Mouse (Mus musculus): ENCODE measurements around the gene Rgl3. TPM values are rescaled to one million over a fixed set of nuclear protein-coding genes. Genes with fewer than 3 reads are reported as not detected.
A peak's percentile ranks its signal among the peaks of the same experiment; 100 is the strongest.

Gene Rgl3
- polyA plus RNA-seq, 1 experiment: 11.2 TPM

DNA sequence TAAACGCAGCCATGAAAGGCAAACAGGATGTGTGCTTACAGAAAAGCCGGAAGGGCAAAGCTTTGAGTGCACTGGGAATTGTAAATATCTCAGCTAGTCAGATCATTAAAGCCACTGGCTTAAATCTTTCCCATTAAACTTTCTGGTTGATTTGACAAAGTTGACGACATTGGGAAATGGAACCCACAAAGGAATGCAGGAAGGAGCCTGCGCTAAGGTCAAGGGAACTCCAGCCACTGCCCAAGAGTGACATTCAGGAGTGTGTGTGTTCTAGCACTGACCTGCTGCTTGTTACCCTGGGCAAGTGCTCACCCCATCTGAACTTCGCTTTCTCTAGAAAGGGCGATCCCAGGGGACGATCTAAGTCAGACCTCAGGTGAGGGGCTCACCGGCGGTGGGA lies 29.1 kb downstream of the Rgl3 start:
- H3K4me2 ChIP-seq (ENCODE audit: low read depth): no peak overlapping the region

DNA sequence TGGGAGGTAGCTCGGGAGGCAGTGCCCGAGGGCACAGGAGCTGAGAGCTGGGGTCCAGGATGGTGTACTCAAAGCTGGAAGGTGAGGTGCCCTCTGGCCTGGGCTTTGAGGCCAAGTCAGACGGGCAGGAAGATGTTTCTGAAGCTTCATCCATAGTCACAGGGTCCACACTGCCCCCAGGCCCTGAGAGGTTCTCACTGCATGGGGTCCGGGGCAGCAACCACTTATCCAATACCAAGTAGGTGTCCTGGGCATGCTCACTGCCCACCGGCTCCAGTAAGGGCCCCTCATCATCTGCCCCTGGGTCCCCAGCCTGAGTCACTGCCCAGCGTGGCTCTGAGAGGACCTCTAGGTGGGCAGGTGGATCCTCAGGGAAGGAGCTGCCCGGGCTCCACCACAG lies 30.0 kb downstream of the Rgl3 start:
- Histone ChIP-seq H3ac (ENCODE audit: control insufficient read depth, insufficient read length) (no peak overlapping the region), H3K79me2 (ENCODE audit: control insufficient read depth, insufficient read depth) (no peaks in the 10 kb centered on the region), H3K4me2 (ENCODE audit: low read depth) (no peak overlapping the region), H3K36me3 (ENCODE audit: control insufficient read depth, insufficient read depth) (no peaks in the 10 kb centered on the region), H3K4me3 (no peak overlapping the region), H3K27me3 (ENCODE audit: control insufficient read depth, insufficient read depth, insufficient read length) (no peaks in the 10 kb centered on the region)
- TF ChIP-seq CEBPB (IDR thresholded peaks at IDR 0.05; ENCODE audit: insufficient read depth, poor library complexity, severe bottlenecking): no peak
- no peak for TF ChIP-seq POLR2A (IDR thresholded peaks at IDR 0.05; ENCODE audit: insufficient read length, low read depth)
- no peak for TF ChIP-seq SRF (IDR thresholded peaks at IDR 0.05; ENCODE audit: control insufficient read depth, insufficient read length, low read depth)
- TF ChIP-seq REST (IDR thresholded peaks at IDR 0.05; ENCODE audit: insufficient read depth, insufficient read length): no peak
- no peak for TF ChIP-seq MAX (IDR thresholded peaks at IDR 0.05; ENCODE audit: low read depth)
- no peak for TF ChIP-seq E2F4 (IDR thresholded peaks at IDR 0.05; ENCODE audit: insufficient read depth)
- TF ChIP-seq TCF3 (IDR thresholded peaks at IDR 0.05; ENCODE audit: insufficient read length, low read depth): no peak
- no peak for TF ChIP-seq MYOD1 (IDR thresholded peaks at IDR 0.05; ENCODE audit: control insufficient read depth in 1 of 3, insufficient read length in 2 of 3, low read depth in 2 of 3)
- TF ChIP-seq MYOG (IDR thresholded peaks at IDR 0.05; ENCODE audit: control insufficient read depth in 1 of 3, insufficient read depth in 1 of 3, insufficient read length in 2 of 3, low read depth in 2 of 3): no peak
- TF ChIP-seq USF1 (IDR thresholded peaks at IDR 0.05; ENCODE audit: low read depth): no peak
- no peak for TF ChIP-seq POLR2AphosphoS2 (IDR thresholded peaks at IDR 0.05; ENCODE audit: insufficient read length, low read depth)
- no peak for TF ChIP-seq TCF12 (IDR thresholded peaks at IDR 0.05; ENCODE audit: insufficient read depth, poor library complexity, severe bottlenecking)

More for the DNA sequence above, 29.1 kb downstream of the Rgl3 start:
- H3K79me2 ChIP-seq (ENCODE audit: control insufficient read depth, insufficient read depth): no peaks in the 10 kb centered on the region
- TF ChIP-seq SRF (IDR thresholded peaks at IDR 0.05; ENCODE audit: control insufficient read depth, insufficient read length, low read depth): no peak
- no peak for TF ChIP-seq TCF12 (IDR thresholded peaks at IDR 0.05; ENCODE audit: insufficient read depth, poor library complexity, severe bottlenecking)
- no peak for TF ChIP-seq USF1 (IDR thresholded peaks at IDR 0.05; ENCODE audit: low read depth)
- no peak for TF ChIP-seq REST (IDR thresholded peaks at IDR 0.05; ENCODE audit: insufficient read depth, insufficient read length)
- no peak for TF ChIP-seq POLR2A (IDR thresholded peaks at IDR 0.05; ENCODE audit: insufficient read length, low read depth)
- TF ChIP-seq E2F4 (IDR thresholded peaks at IDR 0.05; ENCODE audit: insufficient read depth): no peak
- TF ChIP-seq TCF3 (IDR thresholded peaks at IDR 0.05; ENCODE audit: insufficient read length, low read depth): no peak
- no peak for TF ChIP-seq MAX (IDR thresholded peaks at IDR 0.05; ENCODE audit: low read depth)
- no peak for TF ChIP-seq POLR2AphosphoS2 (IDR thresholded peaks at IDR 0.05; ENCODE audit: insufficient read length, low read depth)
- no peak for TF ChIP-seq MYOG (IDR thresholded peaks at IDR 0.05; ENCODE audit: control insufficient read depth in 1 of 3, insufficient read depth in 1 of 3, insufficient read length in 2 of 3, low read depth in 2 of 3)
- no peak for TF ChIP-seq MYOD1 (IDR thresholded peaks at IDR 0.05; ENCODE audit: control insufficient read depth in 1 of 3, insufficient read length in 2 of 3, low read depth in 2 of 3)
- no peak for TF ChIP-seq CEBPB (IDR thresholded peaks at IDR 0.05; ENCODE audit: insufficient read depth, poor library complexity, severe bottlenecking)
- H3ac ChIP-seq (ENCODE audit: control insufficient read depth, insufficient read length): no peak overlapping the region
- H3K4me3 ChIP-seq: no peak overlapping the region
- no peaks in the 10 kb centered on the region for H3K27me3 ChIP-seq (ENCODE audit: control insufficient read depth, insufficient read depth, insufficient read length)
- no peaks in the 10 kb centered on the region for H3K36me3 ChIP-seq (ENCODE audit: control insufficient read depth, insufficient read depth)

- Histone ChIP-seq H3K36me3 (ENCODE audit: control insufficient read depth, insufficient read depth) (no peaks in the 10 kb centered on the region), H3K4me2 (ENCODE audit: low read depth) (no peak overlapping the region), H3K4me3 (no peak overlapping the region), H3K79me2 (ENCODE audit: control insufficient read depth, insufficient read depth) (no peaks in the 10 kb centered on the region), H3K27me3 (ENCODE audit: control insufficient read depth, insufficient read depth, insufficient read length) (no peaks in the 10 kb centered on the region), H3ac (ENCODE audit: control insufficient read depth, insufficient read length) (no peak overlapping the region)
- TF ChIP-seq POLR2A (IDR thresholded peaks at IDR 0.05; ENCODE audit: insufficient read length, low read depth): no peak
- no peak for TF ChIP-seq USF1 (IDR thresholded peaks at IDR 0.05; ENCODE audit: low read depth)
- TF ChIP-seq REST (IDR thresholded peaks at IDR 0.05; ENCODE audit: insufficient read depth, insufficient read length): no peak
- no peak for TF ChIP-seq E2F4 (IDR thresholded peaks at IDR 0.05; ENCODE audit: insufficient read depth)
- TF ChIP-seq SRF (IDR thresholded peaks at IDR 0.05; ENCODE audit: control insufficient read depth, insufficient read length, low read depth): no peak
These were observed 30.9 kb downstream of the Rgl3 start for GRCm38 (mm10) chr9:21958372-21958771.

- Histone ChIP-seq H3ac (ENCODE audit: control insufficient read depth, insufficient read length) (peak within 1 kb of the TSS; percentile 91), H3K36me3 (ENCODE audit: control insufficient read depth, insufficient read depth) (no peaks in the 10 kb centered on the region), H3K4me3 (peak within 1 kb of the TSS; percentile 39), H3K27me3 (ENCODE audit: control insufficient read depth, insufficient read depth, insufficient read length) (no peaks in the 10 kb centered on the region), H3K79me2 (ENCODE audit: control insufficient read depth, insufficient read depth) (no peaks in the 10 kb centered on the region), H3K4me2 (ENCODE audit: low read depth) (peak within 1 kb of the TSS; percentile 96)
- TF ChIP-seq CEBPB (IDR thresholded peaks at IDR 0.05; ENCODE audit: insufficient read depth, poor library complexity, severe bottlenecking) (no peak), SRF (IDR thresholded peaks at IDR 0.05; ENCODE audit: control insufficient read depth, insufficient read length, low read depth) (peak; percentile 9), POLR2AphosphoS2 (IDR thresholded peaks at IDR 0.05; ENCODE audit: insufficient read length, low read depth) (peak; percentile 58), POLR2A (IDR thresholded peaks at IDR 0.05; ENCODE audit: insufficient read length, low read depth) (peak; percentile 70)
These were observed 33.5 kb downstream of the Rgl3 start, which contains the start of gene Swsap1 for GRCm38 (mm10) chr9:21955570-21956281. Gene Swsap1, plus strand, starts transcription at chr9:21955755.

DNA sequence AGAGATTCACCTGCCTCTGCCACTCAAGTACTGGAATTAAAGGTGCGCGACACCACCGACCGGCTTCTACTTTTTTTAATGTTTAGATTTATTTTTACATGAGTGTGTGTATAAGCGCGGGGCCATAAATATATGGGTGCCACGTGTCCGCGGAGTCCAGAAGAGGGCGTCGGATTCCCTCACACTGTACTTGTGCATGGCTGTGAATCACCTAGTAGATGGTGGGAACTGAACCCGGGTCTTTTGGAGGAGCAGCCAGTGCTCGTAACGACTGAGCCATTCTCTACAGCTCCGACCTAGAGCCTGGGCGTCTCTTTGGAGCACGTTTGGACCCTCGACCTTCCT lies 34.0 kb downstream of the Rgl3 start:
- Histone ChIP-seq H3K27me3 (ENCODE audit: control insufficient read depth, insufficient read depth, insufficient read length) (no peaks in the 10 kb centered on the region), H3ac (ENCODE audit: control insufficient read depth, insufficient read length) (peak overlapping the region; percentile 91), H3K79me2 (ENCODE audit: control insufficient read depth, insufficient read depth) (no peaks in the 10 kb centered on the region), H3K4me2 (ENCODE audit: low read depth) (peak overlapping the region; percentile 60), H3K36me3 (ENCODE audit: control insufficient read depth, insufficient read depth) (no peaks in the 10 kb centered on the region), H3K4me3 (peak overlapping the region; percentile 39)
- TF ChIP-seq MYOD1 (IDR thresholded peaks at IDR 0.05; ENCODE audit: control insufficient read depth in 1 of 3, insufficient read length in 2 of 3, low read depth in 2 of 3): no peak
- TF ChIP-seq USF1 (IDR thresholded peaks at IDR 0.05; ENCODE audit: low read depth): peak; percentile 30

All from myocyte (in vitro differentiated cells).